Mouse (Mus musculus): Measurements from ENCODE around the gene Brd4.

The Brd4 gene

GRCm38 (mm10) chr17:32166687-32167086, 117.8 kb downstream of the Brd4 start, which contains the start of gene Notch3:
Gene Notch3 (minus strand): TSS chr17:32166852.
- no peak for DNase-seq (ENCODE audit: low read depth)

GRCm38 (mm10) chr17:32165803-32166595, 118.5 kb downstream of the Brd4 start:
- DNase-seq (ENCODE audit: low read depth) = no peak

GRCm38 (mm10) chr17:32165266-32165802, 119.2 kb downstream of the Brd4 start:
- peak; percentile 8 for DNase-seq (ENCODE audit: low read depth)

- no peak for DNase-seq (ENCODE audit: low read depth)
Measured at GRCm38 (mm10) chr17:32164780-32165179, 119.7 kb downstream of the Brd4 start.

GRCm38 (mm10) chr17:32163910-32164650, 120.4 kb downstream of the Brd4 start:
- peak; percentile 44 for DNase-seq (ENCODE audit: low read depth)

- no peak for DNase-seq (ENCODE audit: low read depth)
Measured at GRCm38 (mm10) chr17:32162112-32162850, 122.2 kb downstream of the Brd4 start.

GRCm38 (mm10) chr17:32160882-32161281, 123.6 kb downstream of the Brd4 start:
- peak; percentile 7 for DNase-seq (ENCODE audit: low read depth)

- DNase-seq (ENCODE audit: low read depth) = no peak
Measured at GRCm38 (mm10) chr17:32158841-32159240, 125.7 kb downstream of the Brd4 start.

- DNase-seq (ENCODE audit: low read depth) = no peak
Measured at GRCm38 (mm10) chr17:32146718-32147117, 137.8 kb downstream of the Brd4 start.
